Mouse (Mus musculus) granulocyte monocyte progenitor cell, adult 5-6 weeks (primary cell): ENCODE data around the gene Cds2. TPM values are rescaled to one million over a fixed set of nuclear protein-coding genes. Genes with fewer than 3 reads are reported as not detected.
"Not testable (repeated sequence)": the region's sequence is repeated elsewhere in the genome, so short reads cannot be mapped to it uniquely, and the experiment has no call there.

ENCODE experiments used
- ATAC-seq: replicated peaks from 2 replicates; pipeline ENCODE4 v1.8.0; 2016; ENCODE audit warnings: mild to moderate bottlenecking, moderate TSS enrichment, inconsistent platforms; ENCODE audit not compliant: poor library complexity, severe bottlenecking
- total RNA-seq, 2 experiments: library from RNA; stranded (forward) in 1 of 2; stranded (reverse) in 1 of 2; fragments of 200-712, 200-1000 nt in 1 of 2; fragments of >200 nt in 1 of 2; fragmentation: Nextera tagmentation in 1 of 2; gene quantifications; 2 replicates each; pipeline ENCODE4 v1.2.3; 2014 to 2017

The Cds2 gene
- total RNA-seq, 2 experiments from 2014 or later, result 7.0 to 22.5 TPM

DNA sequence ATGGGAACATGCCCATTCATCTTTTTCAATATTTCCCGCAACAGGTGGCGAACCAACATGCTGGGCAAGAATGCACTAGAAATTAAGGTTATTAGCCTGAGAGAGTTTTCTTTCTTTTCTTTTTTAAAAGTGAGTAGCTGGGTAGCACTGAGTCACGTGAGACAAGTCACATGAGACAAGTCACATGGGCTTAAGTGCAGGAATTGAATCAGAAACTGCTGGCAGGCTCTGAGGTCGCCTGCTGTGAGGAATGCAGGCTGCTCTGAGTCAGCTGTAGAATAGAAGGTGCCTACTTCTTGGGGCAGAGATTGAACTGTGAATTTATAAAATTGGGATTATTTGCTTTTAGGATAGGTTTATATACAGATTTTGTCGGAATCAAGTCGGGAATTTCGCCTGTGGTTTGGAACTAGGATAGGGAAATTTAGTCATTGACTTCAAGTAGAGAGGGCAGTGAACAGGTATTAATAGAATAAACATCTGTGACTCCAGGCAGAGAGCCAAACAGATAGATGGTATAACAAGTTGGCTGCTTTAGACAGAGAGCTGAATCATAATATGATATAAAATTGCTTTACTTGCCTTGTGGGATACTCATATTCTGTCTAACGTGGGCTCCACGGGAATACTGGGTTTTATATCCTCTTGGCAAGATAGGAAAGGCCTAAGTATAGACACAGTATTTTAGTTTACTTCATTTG is 23.6 kb downstream of the Cds2 start:
- ATAC-seq, result no peak

DNA sequence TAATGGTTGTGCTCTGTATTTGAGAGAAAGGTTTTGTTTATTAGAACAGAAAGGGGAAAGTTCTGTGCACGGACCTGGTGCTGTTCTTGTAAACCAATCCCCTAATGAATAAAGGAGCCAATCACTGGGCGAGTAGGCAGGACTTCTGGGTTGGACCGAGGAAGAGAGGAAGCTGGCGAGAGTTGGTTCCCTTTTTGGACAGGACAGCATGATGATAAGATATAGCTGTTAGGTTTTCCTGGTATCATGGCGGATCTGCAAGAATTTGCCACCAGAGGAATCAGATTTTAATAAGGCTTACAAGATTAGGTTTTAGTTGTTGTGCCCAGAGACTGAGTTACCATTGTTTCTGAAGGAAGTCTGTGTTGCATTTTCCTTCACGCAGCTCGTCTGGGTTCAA is 26.3 kb downstream of the Cds2 start:
- not testable (repeated sequence) for ATAC-seq

DNA sequence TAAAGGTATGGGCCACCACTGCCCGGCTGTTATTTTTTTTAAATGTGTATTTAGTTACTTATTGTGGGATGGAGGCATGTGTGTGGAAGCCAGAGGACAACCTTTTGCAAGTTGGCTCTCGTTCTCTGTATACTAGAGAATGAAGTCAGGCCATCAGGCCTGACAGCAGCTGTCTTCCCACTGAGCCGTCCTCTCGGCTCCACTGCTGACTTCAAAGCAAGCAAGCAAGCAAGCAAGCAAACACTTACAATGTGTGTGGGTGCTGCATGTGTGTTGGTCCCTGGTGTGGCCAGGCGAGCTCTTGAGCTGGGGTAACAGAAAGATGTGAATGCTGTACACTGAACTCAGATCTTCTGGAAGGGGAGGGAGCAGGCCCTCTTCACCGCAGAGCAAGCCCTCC is 27.9 kb downstream of the Cds2 start:
- ATAC-seq, result no peak

DNA sequence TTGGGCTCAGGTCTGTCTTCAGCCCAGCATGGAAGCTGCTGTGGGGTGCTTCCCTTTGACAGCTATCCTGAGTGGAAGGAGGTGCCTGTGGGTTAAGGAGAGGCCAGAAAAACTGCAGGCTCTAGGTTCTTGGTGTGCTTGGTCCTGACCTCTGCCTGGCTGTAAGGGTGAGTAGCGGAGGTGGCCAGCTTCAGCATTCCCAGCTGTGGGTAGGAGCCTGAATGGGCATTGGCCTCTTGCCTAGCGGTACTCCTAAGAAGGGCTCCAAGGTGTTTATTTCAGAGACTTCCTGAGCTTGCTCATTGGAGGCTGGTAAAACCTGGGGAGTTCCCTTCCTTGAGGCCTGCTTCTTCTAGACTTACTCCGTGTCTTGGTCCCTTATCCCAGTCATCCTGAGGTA is 28.3 kb downstream of the Cds2 start:
- no peak for ATAC-seq

DNA sequence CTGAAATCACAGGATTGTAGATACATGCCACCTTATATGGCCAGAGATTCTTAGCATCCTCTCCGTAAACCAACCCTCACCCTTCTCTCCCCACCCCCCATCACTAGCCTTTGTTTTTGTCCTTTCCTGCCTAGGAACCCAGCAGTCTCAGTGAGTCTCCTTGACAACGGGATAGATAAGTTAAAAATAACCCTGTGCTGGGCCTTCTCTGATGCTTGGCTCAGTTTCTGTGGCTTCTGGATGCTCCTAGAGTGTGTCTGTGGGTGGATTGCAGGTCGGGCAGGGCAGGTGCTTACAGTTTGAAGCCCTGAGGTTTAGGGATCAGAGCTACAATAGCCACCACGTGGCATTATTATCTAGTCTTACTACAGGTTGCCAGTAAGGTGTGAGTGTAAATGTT is 29.1 kb downstream of the Cds2 start:
- no peak for ATAC-seq

DNA sequence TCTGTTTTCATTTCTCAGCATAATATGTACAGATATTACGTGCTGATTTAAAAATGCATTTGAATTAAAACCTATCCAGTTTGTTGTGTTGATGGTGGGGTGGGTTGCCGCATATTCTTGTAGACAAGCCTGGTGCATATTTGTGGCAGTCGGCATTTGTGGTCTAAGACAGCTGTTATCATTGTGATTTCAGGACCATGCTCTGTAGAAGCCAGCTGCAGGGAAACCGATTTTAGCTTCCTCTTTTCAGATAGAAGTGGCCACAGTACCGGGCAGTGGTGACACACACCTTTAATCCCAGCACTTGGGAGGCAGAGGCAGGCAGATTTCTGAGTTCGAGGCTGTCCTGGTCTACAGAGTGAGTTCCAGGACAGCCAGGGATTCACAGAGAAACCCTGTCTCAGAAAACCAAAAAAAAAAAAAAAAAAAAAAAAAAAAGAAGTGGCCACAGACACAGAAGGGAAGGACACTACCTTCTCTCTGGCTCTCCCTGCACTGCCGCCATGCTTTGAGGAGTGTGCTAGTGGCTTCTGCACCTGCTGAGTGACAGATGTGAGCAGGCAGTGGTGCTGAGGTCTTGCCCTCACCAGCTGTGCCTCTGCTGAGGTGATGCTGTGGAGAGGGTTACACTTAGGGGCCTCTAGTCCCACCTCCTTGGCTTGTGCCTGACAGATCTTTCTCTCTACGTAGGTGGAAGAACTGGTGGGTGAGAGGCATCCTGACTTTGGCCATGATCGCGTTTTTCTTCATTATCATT is 30.9 kb downstream of the Cds2 start:
- peak; percentile 73 for ATAC-seq

DNA sequence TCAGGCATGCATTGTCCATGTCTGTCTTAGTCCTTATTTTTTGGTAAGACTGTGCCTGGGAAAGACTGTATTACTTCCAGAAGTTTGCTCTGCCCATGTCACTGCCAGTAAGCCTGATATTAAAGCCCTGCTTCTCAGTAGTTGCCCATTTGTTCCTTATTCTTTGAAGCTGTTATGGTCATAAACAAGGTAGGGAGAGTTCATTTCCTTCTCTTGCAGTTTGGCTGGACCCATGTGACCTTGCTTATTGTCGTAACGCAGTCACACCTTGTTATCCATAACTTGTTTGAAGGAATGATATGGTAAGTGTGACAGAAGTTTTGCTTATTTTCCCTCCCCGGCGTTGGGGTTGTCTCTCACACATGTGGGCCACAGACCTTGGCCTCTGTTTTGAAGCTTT is 35.3 kb downstream of the Cds2 start:
- ATAC-seq, result no peak

DNA sequence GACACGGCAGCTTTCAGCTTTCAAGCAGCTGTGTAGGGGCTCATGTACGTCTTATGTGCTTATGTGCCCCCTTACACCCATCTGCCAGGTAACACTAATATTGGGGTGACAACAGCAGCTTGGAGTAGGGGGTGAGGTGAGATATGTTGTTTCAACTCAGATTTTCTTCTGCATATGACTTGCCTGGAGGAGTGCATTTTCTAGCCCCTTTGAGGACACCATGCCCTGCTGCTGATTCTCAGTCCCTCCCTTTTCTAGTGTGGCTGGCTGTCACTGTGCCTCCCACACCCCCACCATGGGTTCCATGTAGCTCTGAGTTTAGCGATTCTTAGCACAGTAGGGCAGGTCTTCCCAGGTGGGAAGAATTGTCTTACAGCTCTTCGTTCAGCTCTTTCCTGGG is 38.5 kb downstream of the Cds2 start:
- ATAC-seq, result no peak

DNA sequence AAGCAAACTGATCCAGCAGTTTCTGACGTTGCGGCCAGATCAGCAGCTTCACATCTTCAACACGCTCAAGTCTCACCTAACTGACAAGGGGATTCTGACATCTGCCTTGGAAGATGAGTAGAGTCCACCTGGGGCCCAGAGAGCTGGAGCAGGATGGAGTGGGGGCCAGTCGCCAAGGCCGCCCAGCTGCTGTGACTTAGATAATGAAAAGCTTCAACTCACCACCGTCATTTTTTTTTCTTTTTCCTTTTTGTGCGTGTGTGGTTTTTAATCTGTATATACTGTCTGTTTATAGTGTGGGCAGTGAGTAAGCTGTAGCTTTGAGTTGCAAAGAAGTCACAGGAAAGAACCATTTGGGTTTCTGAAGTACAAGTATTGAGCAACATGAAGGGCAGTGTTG is 42.2 kb downstream of the Cds2 start:
- ATAC-seq, result no peak

DNA sequence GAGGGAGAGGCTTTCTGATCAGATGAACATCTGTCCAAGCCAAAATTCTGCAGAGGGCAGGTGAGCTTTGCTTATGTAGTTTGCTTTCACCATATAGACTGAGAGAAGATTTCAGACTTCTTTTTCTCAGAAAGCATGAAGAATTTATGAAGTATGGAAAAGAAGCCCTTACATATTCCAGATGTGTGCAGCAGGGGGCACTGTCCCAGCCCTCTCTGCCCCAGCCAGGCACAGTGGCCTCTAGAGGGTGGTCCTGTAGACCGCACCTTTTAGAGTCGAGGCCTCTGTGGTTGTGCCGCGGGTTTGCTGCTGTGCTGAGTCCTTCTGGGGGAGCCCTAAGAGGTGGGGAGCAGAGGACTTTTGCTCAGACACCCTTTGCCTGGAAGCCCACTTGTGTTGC is 43.0 kb downstream of the Cds2 start:
- peak; percentile 81 for ATAC-seq

DNA sequence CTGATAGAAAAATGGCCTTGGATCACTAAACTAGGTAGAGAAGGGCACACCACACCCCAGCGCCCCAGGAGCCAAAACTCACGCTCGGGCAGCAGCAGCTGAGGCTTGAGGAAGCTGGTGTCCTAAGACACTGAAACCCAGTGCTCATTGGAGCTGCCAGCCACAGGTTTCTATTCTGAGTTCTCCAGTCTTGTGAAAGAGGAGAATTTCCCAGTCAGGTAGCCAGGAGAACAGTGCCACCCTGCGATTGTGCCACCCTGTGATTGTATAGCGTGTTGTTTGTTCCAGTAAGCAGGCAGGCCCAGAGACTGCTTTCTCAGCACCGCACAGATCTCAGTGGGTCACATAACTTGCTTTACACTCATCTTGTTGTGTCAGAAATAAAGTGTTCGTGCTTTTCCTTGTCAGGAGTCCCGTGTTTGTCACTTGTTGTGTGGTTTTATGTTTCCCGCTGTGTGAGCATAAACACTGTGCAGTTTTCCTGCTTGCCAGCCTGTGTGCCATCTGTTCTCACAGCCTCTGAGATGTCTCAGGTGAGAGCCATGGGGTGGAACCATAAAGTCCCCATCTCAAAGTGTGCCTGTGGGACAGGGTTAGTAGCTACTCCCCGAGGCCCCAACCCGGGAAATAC is 44.4 kb downstream of the Cds2 start:
- ATAC-seq, result no peak

DNA sequence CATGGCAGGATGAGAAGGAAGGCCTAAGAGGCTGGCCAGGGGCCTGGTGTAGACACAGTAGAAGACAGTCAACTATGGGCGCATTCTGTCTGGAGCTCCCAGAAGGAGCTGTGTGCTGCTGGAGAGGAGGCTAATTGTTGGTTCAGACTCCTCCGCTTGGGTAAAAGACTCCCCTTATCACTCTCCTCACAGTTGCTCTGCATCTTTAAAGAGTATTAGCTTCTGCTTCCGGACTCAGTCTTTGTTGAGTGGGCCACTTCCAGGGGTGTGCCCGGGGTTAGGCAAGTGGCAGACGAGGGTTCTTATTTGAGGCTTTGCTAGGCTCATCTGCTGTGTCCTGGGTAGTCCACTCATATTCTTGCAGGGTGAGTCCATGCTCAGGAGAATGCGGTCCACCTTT is 45.9 kb downstream of the Cds2 start:
- no peak for ATAC-seq

DNA sequence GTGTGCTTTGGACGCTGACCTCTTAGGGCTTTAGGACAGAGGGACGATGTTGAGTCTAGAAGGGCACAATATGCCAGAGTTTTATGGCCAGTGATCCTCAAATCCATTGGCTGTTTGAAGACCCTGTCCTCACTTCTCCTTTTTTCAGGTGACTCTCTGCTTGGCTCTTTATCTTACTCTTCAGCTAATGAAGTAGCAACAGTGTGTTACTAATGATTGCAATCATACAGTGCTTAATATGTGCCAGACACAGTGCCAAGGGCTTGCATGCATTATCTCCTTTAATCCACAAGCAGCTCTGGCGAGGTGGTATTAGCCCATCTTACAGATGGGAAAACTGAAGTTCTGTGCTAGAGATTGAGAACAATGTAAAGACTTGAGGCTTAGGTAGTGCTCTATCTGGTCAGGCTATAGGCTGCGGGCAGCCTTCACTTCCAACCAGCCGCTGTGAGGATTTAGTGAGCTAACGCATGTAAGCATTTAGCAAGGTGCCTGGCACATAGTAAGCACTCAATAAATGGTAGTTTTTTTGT is 46.5 kb downstream of the Cds2 start:
- no peak for ATAC-seq

DNA sequence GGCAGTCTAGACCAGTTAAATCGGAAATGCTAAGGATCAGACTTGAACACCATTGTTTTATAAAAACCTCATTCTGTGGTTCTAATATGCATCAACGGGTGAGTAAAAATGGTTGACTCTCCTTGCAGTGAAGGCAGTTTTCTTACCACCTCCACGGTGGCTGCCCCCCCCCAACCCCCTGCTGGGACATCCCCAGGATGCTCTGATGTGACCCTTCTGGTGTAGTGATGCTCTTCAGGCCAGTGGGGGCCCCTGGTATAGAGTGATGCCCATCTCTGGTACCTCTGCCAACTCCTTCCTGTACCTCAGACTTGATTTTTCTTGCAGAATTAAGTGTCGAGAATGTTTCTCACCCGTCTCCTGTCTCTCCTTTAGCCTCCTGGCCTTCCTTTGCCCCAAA is 49.7 kb downstream of the Cds2 start:
- ATAC-seq, result no peak

DNA sequence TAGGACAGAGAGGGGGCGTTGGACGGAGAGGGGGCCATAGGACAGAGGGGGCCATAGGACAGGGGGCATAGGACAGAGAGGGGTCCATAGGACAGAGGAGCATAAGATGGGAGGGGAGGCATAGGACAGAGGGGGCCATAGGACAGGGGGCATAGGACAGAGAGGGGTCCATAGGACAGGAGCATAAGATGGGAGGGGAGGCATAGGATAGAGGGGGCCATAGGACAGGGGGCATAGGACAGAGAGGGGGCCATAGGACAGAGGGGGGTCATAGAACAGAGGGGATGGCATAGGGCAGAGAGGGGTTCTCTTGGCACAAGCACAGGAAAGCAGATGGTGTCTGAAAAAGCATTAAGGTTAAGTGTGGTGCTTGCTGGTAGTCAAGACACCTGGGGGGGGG is 50.6 kb downstream of the Cds2 start:
- no peak for ATAC-seq

DNA sequence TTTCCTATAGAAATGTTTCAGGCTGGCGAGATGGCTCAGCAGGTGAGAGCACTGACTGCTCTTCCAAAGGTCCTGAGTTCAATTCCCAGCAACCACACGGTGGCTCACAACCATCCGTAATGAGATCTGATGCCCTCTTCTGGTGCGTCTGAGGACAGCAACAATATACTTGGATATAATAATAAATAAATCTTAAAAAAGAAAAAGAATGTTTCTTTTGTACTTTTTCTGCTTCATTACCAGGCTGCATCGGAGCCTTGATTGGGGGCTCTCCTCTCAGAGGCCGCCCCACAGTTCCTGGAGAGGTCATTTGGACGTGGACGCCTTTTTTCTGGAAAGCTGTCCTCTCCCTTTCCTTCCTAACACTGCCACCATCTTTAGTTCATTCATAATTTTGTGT is 51.1 kb downstream of the Cds2 start:
- not testable (repeated sequence) for ATAC-seq

DNA sequence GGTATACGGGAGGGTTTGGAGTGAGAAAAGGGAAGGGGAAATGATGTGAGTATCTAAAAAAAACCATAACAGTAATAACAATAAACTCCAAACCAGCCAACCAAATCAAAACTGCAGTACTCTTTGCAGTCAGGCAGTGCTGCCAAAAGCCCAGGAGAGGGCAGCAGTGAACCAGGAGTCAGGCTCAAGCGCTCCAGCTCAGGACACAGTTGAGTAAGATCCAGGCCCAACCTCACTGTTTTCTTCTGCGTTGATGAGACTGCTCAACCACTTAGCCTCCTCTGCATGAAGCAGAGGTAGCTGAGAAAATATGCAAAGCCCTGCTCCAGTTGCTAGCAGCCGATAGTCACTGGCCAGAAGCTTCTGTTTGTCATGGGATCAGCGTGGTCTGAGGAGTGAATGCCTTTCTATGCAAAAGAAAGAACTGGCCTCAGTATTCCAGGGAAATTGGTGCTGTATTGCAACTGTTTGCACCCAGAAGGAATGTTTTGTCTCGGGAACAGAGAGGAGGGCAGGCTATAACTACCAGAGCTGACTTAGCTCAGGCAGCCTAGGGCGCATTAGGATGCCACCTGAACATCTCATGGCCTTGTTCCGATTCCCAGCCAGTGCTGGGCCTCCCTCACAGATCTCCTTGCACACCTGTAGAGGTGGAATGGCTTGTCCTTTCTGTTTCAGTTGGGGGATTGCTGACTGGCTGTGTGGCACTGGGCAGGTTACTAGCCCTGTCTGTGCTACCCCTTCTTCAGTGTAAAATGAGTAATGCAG is 53.3 kb downstream of the Cds2 start:
- ATAC-seq, result peak; percentile 95

DNA sequence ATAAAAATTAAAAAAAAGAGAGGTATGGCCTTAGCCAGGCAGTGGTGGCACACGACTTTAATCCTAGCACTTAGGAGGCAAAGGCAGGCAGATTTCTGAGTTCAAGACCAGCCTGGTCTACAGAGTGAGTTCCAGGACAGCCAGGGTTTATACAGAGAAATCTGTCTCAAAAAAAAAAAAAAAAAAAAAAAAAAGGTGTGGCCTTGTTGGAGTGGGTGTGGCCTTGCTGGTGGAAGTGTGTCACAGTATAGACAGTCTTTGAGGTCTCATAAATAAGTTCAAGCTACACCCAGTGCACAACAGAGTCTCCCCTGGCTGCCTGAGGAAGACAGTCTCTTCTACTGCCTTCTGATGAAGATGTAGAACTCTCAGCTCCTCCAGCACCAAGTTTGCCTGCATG is 54.2 kb downstream of the Cds2 start:
- no peak for ATAC-seq

DNA sequence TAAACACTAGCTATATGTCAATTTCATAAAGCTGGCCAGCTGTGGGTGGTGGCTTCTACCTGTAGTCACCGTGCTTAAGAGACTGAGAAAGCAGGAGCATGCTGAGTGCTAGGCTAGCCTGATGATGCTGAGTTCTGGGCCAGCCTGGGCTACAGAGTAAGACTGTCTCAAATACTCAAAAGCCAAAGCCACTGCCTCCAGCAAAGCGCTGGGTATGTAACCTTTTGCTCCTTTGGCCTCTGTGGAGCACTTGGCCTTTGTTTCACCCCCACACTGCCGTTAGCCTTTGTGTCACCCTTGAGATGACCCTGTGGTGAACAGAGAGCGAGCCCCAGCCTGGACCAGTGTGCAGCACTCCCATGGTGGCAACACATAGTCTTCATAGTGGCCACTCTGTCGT is 57.6 kb downstream of the Cds2 start:
- no peak for ATAC-seq

DNA sequence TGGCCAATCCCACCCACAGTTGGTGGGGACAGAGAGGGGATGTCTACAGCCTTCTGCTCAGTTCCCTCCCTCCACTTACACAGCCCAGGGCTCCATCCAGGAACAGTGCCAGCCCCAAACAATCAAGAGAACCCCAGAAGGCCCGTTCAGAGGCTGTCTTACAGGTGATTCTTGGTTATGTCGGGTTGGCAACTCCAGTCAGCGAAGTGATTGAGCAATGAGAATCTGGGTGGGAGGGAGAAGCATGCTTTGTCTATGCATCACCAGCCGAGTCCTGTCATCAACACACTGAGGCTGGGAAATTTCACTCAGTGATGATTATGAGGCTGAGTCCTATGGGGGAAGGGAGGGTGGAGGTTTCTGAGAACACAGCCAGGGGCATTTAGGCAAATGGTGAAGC is 60.6 kb downstream of the Cds2 start:
- ATAC-seq, result no peak

DNA sequence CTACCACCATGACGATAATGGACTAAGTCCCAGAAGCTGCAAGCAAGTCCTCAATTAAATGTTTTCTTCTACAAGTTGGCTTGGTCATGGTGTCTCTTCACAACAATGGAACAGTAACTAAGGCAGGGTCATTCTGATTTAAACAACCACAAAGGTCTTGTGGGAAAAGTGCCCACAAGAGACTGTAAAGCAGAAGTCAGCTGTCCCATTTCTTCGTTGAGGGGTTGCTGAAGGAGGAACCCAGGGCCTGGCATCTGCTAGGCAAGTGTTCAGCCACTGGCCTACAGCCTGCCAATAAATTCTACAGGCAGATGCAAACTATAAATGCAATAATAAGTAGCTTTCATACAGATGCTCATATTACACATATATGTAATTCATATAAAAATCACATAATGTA is 74.3 kb downstream of the Cds2 start:
- ATAC-seq, result peak; percentile 37; the same call in 1 of the 2 replicates
